Mouse (Mus musculus) liver, embryonic 14.5 days (tissue): ENCODE results near the gene Erf. TPM values are rescaled to one million over a fixed set of nuclear protein-coding genes. Genes with fewer than 3 reads are reported as not detected.

Source experiments
- ATAC-seq: fragments of 200-750 bp; cut with Nextera tagmentation; 2 replicates; pipeline ENCODE4 v1.8.0; 2017; ENCODE audit warnings: moderate number of reproducible peaks, mild to moderate bottlenecking, moderate library complexity; ENCODE audit not compliant: insufficient read depth
- DNase-seq, 3 experiments: peaks; one replicate each; pipeline ENCODE4 v3.0.0-alpha.2; 2012 to 2013; ENCODE audit warnings: low read depth in 3 of 3, low spot score in 3 of 3
- H3K27ac ChIP-seq: fragments of 300-500 bp; sonication (generic); 2 replicates; pipeline ENCODE4 v1.5.1; 2014; ENCODE audit warnings: moderate library complexity, mild to moderate bottlenecking, control low read depth, inconsistent platforms
- H3K27me3 ChIP-seq: fragments of 300-500 bp; sonication (generic); 2 replicates; pipeline ENCODE4 v1.6.1; 2014; ENCODE audit warnings: mild to moderate bottlenecking, low read length, moderate library complexity; ENCODE audit not compliant: control insufficient read depth, insufficient read depth
- H3K36me3 ChIP-seq: fragments of 300-500 bp; sonication (generic); replicated peaks from 2 replicates; pipeline ENCODE4 v1.6.1; 2014; ENCODE audit warnings: low read depth; ENCODE audit not compliant: control insufficient read depth, insufficient read depth
- H3K4me1 ChIP-seq, 2 experiments: fragments of 200-500 bp in 1 of 2; fragments of 300-500 bp in 1 of 2; sonication (generic) in 1 of 2; replicated peaks; 2 replicates each; pipeline ENCODE4 v1.6.1; 2012 to 2014; ENCODE audit warnings: antibody characterized with exemption in 1 of 2, inconsistent platforms in 1 of 2, low read length in 1 of 2; ENCODE audit not compliant: control insufficient read depth in 2 of 2, insufficient read depth in 2 of 2
- H3K4me2 ChIP-seq: fragments of 300-500 bp; sonication (generic); 2 replicates; pipeline ENCODE4 v1.6.1; 2014; ENCODE audit warnings: low read depth, mild to moderate bottlenecking, control low read depth, moderate library complexity
- H3K4me3 ChIP-seq, 2 experiments: fragments of 200-500 bp in 1 of 2; fragments of 300-500 bp in 1 of 2; sonication (generic) in 1 of 2; 2 replicates each; pipeline ENCODE4 v1.5.1; 2012 to 2014; ENCODE audit warnings: low read depth in 2 of 2, low read length in 2 of 2, mild to moderate bottlenecking in 2 of 2, control low read depth in 1 of 2, inconsistent platforms in 1 of 2, moderate library complexity in 1 of 2; ENCODE audit not compliant: insufficient read depth in 1 of 2
- H3K9ac ChIP-seq: fragments of 300-500 bp; sonication (generic); replicated peaks from 2 replicates; pipeline ENCODE4 v1.6.1; 2014; ENCODE audit warnings: mild to moderate bottlenecking, control low read depth, moderate library complexity
- H3K9me3 ChIP-seq: fragments of 300-500 bp; sonication (generic); 2 replicates; pipeline ENCODE4 v1.6.1; 2016; ENCODE audit warnings: low read length, mixed read lengths; ENCODE audit not compliant: control insufficient read depth
- CTCF ChIP-seq: IDR thresholded peaks from 2 replicates; pipeline ENCODE4 v1.5.1; 2016; ENCODE audit warnings: antibody characterized with exemption, low read depth, control low read depth
- EP300 ChIP-seq: IDR thresholded peaks from 2 replicates; pipeline ENCODE4 v1.6.1; 2016; ENCODE audit warnings: antibody characterized with exemption, low read depth
- WGBS: fragments of 180-500 bp; shearing (Covaris S2); extraction: QIAGEN DNeasy Blood & Tissue Kit; methylation state at CpG from one replicate; pipeline ENCODE4 v1.1.7; 2014; ENCODE audit not compliant: insufficient replicate concordance; 5-methylcytosine and 5-hydroxymethylcytosine counted together
- polyA plus RNA-seq, 2 experiments: library from polyadenylated mRNA; depleted of rRNA in 1 of 2; stranded (reverse) in 1 of 2; unstranded in 1 of 2; fragments of >200 nt; fragmentation: Nextera tagmentation in 1 of 2; extraction: Ambion mirVana in 1 of 2; gene quantifications; 2 replicates each; pipeline versions ENCODE4 v1.2.1 to v1.2.3; 2012 to 2014

Gene Erf
- polyA plus RNA-seq, 2 experiments: 5.1 to 8.5 TPM

GRCm38 (mm10) chr7:25273259-25274241, 23.0 kb upstream of the Erf start:
- Histone ChIP-seq H3K36me3 (peaks cover 2% of the 10 kb centered on the region; the same call in 1 of the 2 replicates), H3K27ac (peak overlapping the region; percentile 80), H3K27me3 (no peaks in the 10 kb centered on the region), H3K9me3 (no peaks in the 10 kb centered on the region), H3K4me1 (peaks cover 53 to 64% of the 10 kb centered on the region in 2 experiments), H3K9ac (peak overlapping the region; percentile 64), H3K4me2 (peak overlapping the region; percentile 69), H3K4me3 (peak overlapping the region in 1 of 2 experiments; percentile 18; a peak in 2 of 4 replicates)
- TF ChIP-seq EP300: peak; percentile 64
- 0 out of 2 replicates have a peak, but pooled peaks have one; percentile 10 for TF ChIP-seq CTCF
- ATAC-seq (peak; percentile 78), DNase-seq (peak in 1 of 3 experiments; percentile 65)
- 60% methylated on average over 22 of the region's 22 CpGs for WGBS

GRCm38 (mm10) chr7:25272445-25273258, 22.1 kb upstream of the Erf start:
- Histone ChIP-seq H3K36me3 (peaks cover 2% of the 10 kb centered on the region; the same call in 1 of the 2 replicates), H3K27ac (peak overlapping the region; percentile 80), H3K4me1 (peaks cover 50 to 60% of the 10 kb centered on the region in 2 experiments), H3K9ac (peak overlapping the region; percentile 64), H3K27me3 (no peaks in the 10 kb centered on the region), H3K4me3 (no peak overlapping the region), H3K4me2 (peak overlapping the region; percentile 69), H3K9me3 (no peaks in the 10 kb centered on the region)
- ATAC-seq: no peak
- TF ChIP-seq CTCF (no peak), EP300 (no peak)
- no peak for DNase-seq
- 86% methylated on average over 38 of the region's 38 CpGs for WGBS

- Histone ChIP-seq H3K4me2 (no peak overlapping the region), H3K9ac (no peak overlapping the region), H3K4me1 (peaks cover 48 to 57% of the 10 kb centered on the region in 2 experiments), H3K9me3 (no peaks in the 10 kb centered on the region), H3K4me3 (no peak overlapping the region), H3K36me3 (peaks cover 2% of the 10 kb centered on the region; the same call in 1 of the 2 replicates), H3K27me3 (no peaks in the 10 kb centered on the region), H3K27ac (no peak overlapping the region)
- ATAC-seq (no peak), DNase-seq (no peak)
- TF ChIP-seq CTCF (no peak), EP300 (no peak)
- WGBS: 88% methylated on average over 30 of the region's 30 CpGs
Observed at GRCm38 (mm10) chr7:25271651-25272444, 21.3 kb upstream of the Erf start.

- peaks cover 49 to 57% of the 10 kb centered on the region in 2 experiments for H3K4me1 ChIP-seq
- ATAC-seq: no peak
- H3K4me2 ChIP-seq: no peak overlapping the region; the same call in 1 of the 2 replicates
- no peaks in the 10 kb centered on the region for H3K27me3 ChIP-seq
- TF ChIP-seq EP300: no peak
- TF ChIP-seq CTCF: no peak
- DNase-seq: no peak
- WGBS: 87% methylated on average over 35 of the region's 35 CpGs
- no peak overlapping the region for H3K27ac ChIP-seq
- H3K9ac ChIP-seq: no peak overlapping the region
- H3K9me3 ChIP-seq: no peaks in the 10 kb centered on the region
- peaks cover 2% of the 10 kb centered on the region; the same call in 1 of the 2 replicates for H3K36me3 ChIP-seq
- H3K4me3 ChIP-seq: no peak overlapping the region
Observed at GRCm38 (mm10) chr7:25270652-25271633, 20.4 kb upstream of the Erf start.
